Mouse (Mus musculus) forebrain, embryonic 15.5 days (tissue): ENCODE data around the gene Lins1. TPM values are rescaled to one million over a fixed set of nuclear protein-coding genes. Genes with fewer than 3 reads are reported as not detected.

Experiments
- ATAC-seq: fragments of 200-750 bp; cut with Nextera tagmentation; replicated peaks from 2 replicates; pipeline ENCODE4 v1.8.0; 2017; ENCODE audit warnings: mild to moderate bottlenecking, moderate TSS enrichment, moderate library complexity
- H3K27ac ChIP-seq: fragments of 300-500 bp; sonication (generic); replicated peaks from 2 replicates; pipeline ENCODE4 v1.5.1; 2015; ENCODE audit warnings: mild to moderate bottlenecking, inconsistent platforms
- H3K27me3 ChIP-seq: fragments of 300-500 bp; sonication (generic); 2 replicates; pipeline ENCODE4 v1.6.1; 2015; ENCODE audit warnings: inconsistent platforms
- H3K36me3 ChIP-seq: fragments of 300-500 bp; sonication (generic); 2 replicates; pipeline ENCODE4 v1.6.1; 2015; ENCODE audit warnings: mild to moderate bottlenecking, inconsistent platforms
- H3K4me1 ChIP-seq: fragments of 300-500 bp; sonication (generic); 2 replicates; pipeline ENCODE4 v1.6.1; 2015; ENCODE audit warnings: inconsistent platforms
- H3K4me2 ChIP-seq: fragments of 300-500 bp; sonication (generic); replicated peaks from 2 replicates; pipeline ENCODE4 v1.6.1; 2015; ENCODE audit warnings: mild to moderate bottlenecking, inconsistent platforms
- H3K4me3 ChIP-seq: fragments of 300-500 bp; sonication (generic); 2 replicates; pipeline ENCODE4 v1.5.1; 2015; ENCODE audit warnings: mild to moderate bottlenecking, inconsistent platforms
- H3K9ac ChIP-seq: fragments of 300-500 bp; sonication (generic); replicated peaks from 2 replicates; pipeline ENCODE4 v1.6.1; 2015; ENCODE audit warnings: mild to moderate bottlenecking, inconsistent platforms
- H3K9me3 ChIP-seq: fragments of 300-500 bp; sonication (generic); 2 replicates; pipeline ENCODE4 v1.6.1; 2016; ENCODE audit warnings: inconsistent platforms
- WGBS: fragments of 180-500 bp; shearing (Covaris S2); methylation state at CpG from one replicate; pipeline ENCODE4 v1.1.7; 2015; ENCODE audit warnings: mixed read lengths; 5-methylcytosine and 5-hydroxymethylcytosine counted together
- polyA plus RNA-seq: library from polyadenylated mRNA; unstranded; fragments of >200 nt; fragmentation: Nextera tagmentation; extraction: Ambion mirVana; gene quantifications from 2 replicates; pipeline ENCODE4 v1.2.1, GENCODE M21; 2015

Lins1 gene
- 21.4 and 24.1 TPM in 2 replicates for polyA plus RNA-seq

DNA sequence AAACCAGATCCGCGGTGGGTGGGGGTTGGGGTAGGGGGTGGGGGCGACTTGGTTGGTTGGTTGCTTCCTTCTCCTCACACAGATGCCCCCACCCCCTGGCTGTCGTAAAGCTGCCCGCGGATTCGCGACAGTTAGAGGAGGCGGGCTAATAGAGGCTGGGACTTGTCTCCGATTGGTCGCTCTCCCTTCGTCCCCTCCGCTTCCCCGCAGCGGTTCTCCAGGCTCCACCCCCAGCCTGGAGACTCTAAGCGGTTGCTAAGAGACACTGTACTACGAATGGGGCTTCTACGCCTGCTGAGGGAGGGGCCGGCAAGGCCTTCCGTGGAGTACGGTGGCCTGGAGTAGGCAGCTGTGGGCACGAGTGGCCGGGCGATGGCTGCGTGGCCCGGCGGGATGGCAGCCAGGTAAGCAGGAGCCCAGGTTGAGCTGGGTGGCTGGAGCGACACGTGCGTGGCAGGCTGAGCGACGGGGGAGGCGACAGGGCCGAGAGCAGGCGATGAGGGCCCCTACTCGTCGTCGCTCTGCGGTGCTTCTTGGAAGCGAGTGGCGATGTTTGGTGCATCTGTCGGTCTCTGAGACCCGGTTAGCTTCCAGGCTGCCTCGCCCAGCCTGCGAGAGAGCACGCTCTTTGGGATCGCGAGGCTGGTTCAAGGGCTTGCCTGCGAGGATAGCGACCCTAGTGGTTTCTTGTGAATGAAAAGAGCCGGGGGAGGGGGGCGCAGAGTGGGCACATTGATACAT lies at the start of gene Lins1:
TSS of gene Lins1 (plus strand) at position 270 of the 741 bp plus-strand sequence.
- H3K27ac ChIP-seq = peak within 1 kb of the TSS; percentile 95
- under 1% methylated on average over 52 of the region's 52 CpGs for WGBS
- no peaks in the 10 kb centered on the region for H3K36me3 ChIP-seq

DNA sequence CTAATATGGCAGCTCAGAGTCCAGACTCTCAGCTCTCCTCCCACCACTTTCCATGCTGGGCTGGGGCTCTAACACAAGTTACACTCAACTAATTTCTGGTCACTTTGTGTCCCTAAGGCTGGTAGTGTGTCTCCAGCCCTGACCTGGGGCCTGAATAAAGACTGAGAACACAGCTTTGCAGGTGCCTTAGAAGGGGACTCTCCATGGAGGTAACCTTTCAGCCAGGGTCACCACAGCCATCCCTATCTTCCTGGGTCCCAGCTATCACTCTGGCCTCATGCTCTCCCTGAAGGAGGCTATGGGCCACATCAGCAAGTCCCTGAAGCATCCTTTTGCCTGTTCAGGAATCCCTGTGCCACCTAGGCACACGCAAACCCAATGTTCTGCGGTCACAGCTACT lies 44.0 kb upstream of the Lins1 start:
- no peaks in the 10 kb centered on the region for H3K4me1 ChIP-seq
- H3K27me3 ChIP-seq = no peaks in the 10 kb centered on the region
- H3K36me3 ChIP-seq = no peaks in the 10 kb centered on the region
- H3K4me2 ChIP-seq = no peak overlapping the region
- no peak overlapping the region for H3K27ac ChIP-seq
- ATAC-seq = no peak
- no peaks in the 10 kb centered on the region for H3K9me3 ChIP-seq
- WGBS = 99% methylated on average over 2 of the region's 2 CpGs
- H3K4me3 ChIP-seq = no peak overlapping the region
- no peak overlapping the region for H3K9ac ChIP-seq

More for the DNA sequence above, at the start of gene Lins1:
- ATAC-seq = peak; percentile 99
- Histone ChIP-seq H3K27me3 (no peaks in the 10 kb centered on the region), H3K9me3 (no peaks in the 10 kb centered on the region), H3K9ac (peak within 1 kb of the TSS; percentile 79), H3K4me2 (peak within 1 kb of the TSS; percentile 69), H3K4me3 (peak within 1 kb of the TSS; percentile 86), H3K4me1 (peaks cover 24% of the 10 kb centered on the region)

DNA sequence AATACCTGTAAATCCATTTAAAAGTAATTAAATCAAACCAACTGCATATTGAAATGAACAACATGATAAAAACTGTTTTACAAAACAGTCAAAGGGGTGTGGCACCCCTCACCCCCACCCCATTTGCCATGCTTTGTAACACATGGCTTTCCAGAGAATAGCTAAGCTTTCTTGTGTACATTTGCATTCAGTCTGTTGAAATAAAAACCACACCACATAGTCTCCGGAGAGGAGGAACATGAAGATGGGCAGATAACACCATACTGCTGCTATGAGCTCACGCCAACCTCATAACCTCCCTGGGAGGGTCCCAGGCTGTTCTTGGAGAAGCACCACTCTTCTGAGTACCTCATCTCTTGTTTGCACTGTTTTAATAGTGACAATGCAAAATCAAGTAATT lies 40.5 kb upstream of the Lins1 start:
- no peaks in the 10 kb centered on the region for H3K4me1 ChIP-seq
- H3K27ac ChIP-seq = no peak overlapping the region
- WGBS = 95% methylated on average over 2 of the region's 2 CpGs
- H3K4me3 ChIP-seq = no peak overlapping the region
- H3K9ac ChIP-seq = no peak overlapping the region
- no peak overlapping the region for H3K4me2 ChIP-seq
- H3K9me3 ChIP-seq = no peaks in the 10 kb centered on the region
- 0 out of 2 replicates have a peak, but pooled peaks cover 3% of the 10 kb centered on the region for H3K36me3 ChIP-seq
- no peak for ATAC-seq
- H3K27me3 ChIP-seq = no peaks in the 10 kb centered on the region

DNA sequence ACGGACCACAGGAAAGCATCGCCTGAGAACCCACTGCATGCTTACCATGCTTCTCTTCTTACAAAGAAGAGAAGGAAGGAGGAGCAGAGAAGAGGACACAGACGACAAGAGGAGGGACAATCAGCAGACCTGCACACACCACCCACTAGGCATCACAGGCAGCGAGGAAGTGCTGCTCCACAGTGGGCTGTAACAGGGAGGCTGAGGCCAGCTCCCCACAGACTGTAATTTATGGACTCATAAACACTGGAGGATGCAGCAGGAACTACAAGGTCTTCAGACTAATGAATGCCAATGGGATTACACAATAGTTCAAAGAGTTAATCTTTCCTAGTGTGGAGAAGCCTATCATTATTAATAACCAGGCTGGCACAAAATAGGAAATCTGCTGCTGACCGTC lies 38.8 kb upstream of the Lins1 start:
- no peak for ATAC-seq
- 87% methylated on average over 5 of the region's 5 CpGs for WGBS

DNA sequence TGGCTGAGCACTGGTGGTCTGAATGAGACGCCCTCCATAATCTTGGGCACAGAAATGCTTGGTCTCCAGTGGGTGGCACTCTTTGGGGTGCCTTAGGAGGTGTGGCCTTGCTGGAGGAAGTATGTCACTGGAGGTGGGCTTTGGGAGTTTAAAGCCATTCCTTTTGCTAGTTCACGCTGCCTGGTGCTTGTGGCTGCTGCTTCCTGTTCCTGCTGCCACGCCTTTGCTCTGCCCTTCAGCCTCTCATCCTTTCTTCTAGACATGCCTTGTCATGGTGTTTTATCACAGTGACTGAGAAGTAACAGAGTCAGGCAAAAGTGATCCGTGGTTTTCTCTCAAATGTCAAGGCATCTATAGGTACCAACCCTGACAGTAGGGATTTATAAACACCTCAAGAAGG lies 37.5 kb upstream of the Lins1 start:
- WGBS = 89% methylated on average over 4 of the region's 4 CpGs
- H3K9ac ChIP-seq = no peak overlapping the region
- ATAC-seq = no peak

More for the DNA sequence above, 38.8 kb upstream of the Lins1 start:
- Histone ChIP-seq H3K9ac (no peak overlapping the region), H3K4me2 (no peak overlapping the region), H3K36me3 (0 out of 2 replicates have a peak, but pooled peaks cover 6% of the 10 kb centered on the region), H3K4me1 (no peaks in the 10 kb centered on the region), H3K27me3 (no peaks in the 10 kb centered on the region), H3K27ac (no peak overlapping the region), H3K4me3 (no peak overlapping the region), H3K9me3 (no peaks in the 10 kb centered on the region)

DNA sequence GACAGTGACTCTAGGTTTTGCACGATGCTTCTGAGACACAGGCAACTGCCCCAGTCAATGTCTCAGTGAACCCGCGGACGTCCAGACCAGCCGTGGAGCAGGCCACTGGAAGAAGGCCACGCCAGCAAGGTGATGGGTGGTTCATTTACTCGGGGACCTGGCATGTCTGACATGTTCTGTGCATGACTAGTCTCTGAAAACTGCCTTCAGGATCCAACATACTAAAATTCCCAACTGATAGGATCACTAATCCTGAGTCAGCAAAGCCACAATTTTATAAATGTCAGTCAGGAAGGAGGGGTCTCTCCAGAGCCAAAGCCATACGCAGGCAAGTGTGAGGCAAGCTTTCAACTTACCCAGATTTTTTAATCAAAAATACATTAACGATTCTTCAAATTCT lies 36.1 kb upstream of the Lins1 start:
- 92% methylated on average over 9 of the region's 9 CpGs for WGBS
- H3K4me2 ChIP-seq = no peak overlapping the region
- H3K27ac ChIP-seq = no peak overlapping the region
- no peaks in the 10 kb centered on the region for H3K4me1 ChIP-seq
- H3K4me3 ChIP-seq = no peak overlapping the region
- H3K27me3 ChIP-seq = no peaks in the 10 kb centered on the region
- H3K9me3 ChIP-seq = no peaks in the 10 kb centered on the region
- peaks cover 8% of the 10 kb centered on the region; the same call in 1 of the 2 replicates for H3K36me3 ChIP-seq
- no peak overlapping the region for H3K9ac ChIP-seq
- no peak for ATAC-seq

More for the DNA sequence above, 37.5 kb upstream of the Lins1 start:
- Histone ChIP-seq H3K36me3 (0 out of 2 replicates have a peak, but pooled peaks cover 6% of the 10 kb centered on the region), H3K4me2 (no peak overlapping the region), H3K9me3 (no peaks in the 10 kb centered on the region), H3K27me3 (no peaks in the 10 kb centered on the region), H3K4me3 (no peak overlapping the region), H3K27ac (no peak overlapping the region), H3K4me1 (no peaks in the 10 kb centered on the region)

DNA sequence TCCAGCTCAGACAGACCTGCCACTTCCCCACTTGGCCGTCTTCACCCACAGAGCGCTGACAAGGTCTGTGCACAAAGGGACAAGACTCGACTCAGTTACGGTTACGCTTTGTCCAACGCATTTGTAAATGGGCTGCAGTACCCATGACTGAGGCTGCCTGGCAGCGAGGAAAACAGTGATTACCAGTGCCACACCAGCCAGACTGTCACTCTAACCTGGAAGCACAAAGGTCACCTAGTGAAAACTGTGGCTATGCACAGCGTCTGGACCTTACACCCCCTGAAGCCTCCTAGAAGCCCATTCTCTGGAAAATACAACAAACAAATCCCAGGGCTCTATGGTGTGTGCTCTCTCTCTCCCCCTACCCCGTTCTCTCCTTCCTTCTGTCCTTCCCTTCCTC lies 34.2 kb upstream of the Lins1 start:
- no peaks in the 10 kb centered on the region for H3K9me3 ChIP-seq
- peaks cover 19% of the 10 kb centered on the region for H3K36me3 ChIP-seq
- H3K4me2 ChIP-seq = no peak overlapping the region
- H3K27me3 ChIP-seq = no peaks in the 10 kb centered on the region
- 75% methylated on average over 9 of the region's 9 CpGs for WGBS
- no peaks in the 10 kb centered on the region for H3K4me1 ChIP-seq
- H3K27ac ChIP-seq = no peak overlapping the region
- ATAC-seq = no peak
- H3K9ac ChIP-seq = no peak overlapping the region
- H3K4me3 ChIP-seq = no peak overlapping the region

DNA sequence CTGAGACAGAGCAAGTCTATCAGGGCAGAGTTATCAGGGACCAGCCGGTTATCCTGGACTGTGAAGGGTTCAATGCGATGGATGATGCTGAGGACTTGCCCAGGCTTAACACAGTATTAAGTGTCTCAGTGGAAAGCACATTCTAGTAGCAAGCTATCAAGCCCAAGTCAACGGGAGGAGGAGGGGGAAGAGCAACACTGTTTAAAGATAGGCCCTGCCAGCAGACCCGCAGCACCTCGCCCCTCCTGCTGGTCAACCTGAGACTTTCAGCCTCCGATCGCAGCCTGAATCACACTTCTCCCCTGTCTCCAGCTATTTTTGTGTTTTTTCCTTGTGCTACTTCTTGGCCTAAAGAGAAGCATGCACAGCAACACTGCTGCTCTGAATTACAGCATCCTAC lies 29.4 kb upstream of the Lins1 start:
- no peak overlapping the region for H3K4me2 ChIP-seq
- H3K4me3 ChIP-seq = no peak overlapping the region
- H3K27me3 ChIP-seq = no peaks in the 10 kb centered on the region
- H3K9me3 ChIP-seq = no peaks in the 10 kb centered on the region
- H3K36me3 ChIP-seq = peaks cover 13% of the 10 kb centered on the region
- no peak overlapping the region for H3K27ac ChIP-seq
- H3K4me1 ChIP-seq = no peaks in the 10 kb centered on the region
- WGBS = 75% methylated on average over 7 of the region's 7 CpGs
- no peak overlapping the region for H3K9ac ChIP-seq
- ATAC-seq = no peak

DNA sequence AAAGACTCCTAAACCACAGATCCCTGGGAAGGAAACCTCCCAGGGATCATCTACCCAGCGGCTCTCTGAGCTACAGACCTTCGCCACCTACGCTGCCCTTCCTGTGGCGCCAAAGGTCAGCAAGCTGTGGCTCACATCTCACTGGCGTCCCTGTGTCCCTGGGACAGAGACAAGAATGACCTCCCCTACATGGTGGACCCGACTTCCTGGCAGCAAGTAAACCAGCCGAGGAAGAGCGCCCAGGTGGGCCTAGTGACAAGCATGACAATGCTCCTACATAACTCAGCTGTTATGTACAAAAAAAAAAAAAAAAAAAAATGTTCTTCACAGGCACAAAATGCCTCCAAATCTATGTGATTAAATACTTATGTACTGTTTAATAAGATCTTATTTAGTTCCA lies 28.7 kb upstream of the Lins1 start:
- H3K4me3 ChIP-seq = no peak overlapping the region
- no peak for ATAC-seq
- H3K27ac ChIP-seq = no peak overlapping the region
- no peaks in the 10 kb centered on the region for H3K27me3 ChIP-seq
- no peak overlapping the region for H3K9ac ChIP-seq
- no peak overlapping the region for H3K4me2 ChIP-seq
- WGBS = 88% methylated on average over 8 of the region's 8 CpGs
- H3K9me3 ChIP-seq = no peaks in the 10 kb centered on the region
- no peaks in the 10 kb centered on the region for H3K4me1 ChIP-seq
- H3K36me3 ChIP-seq = peaks cover 13% of the 10 kb centered on the region

DNA sequence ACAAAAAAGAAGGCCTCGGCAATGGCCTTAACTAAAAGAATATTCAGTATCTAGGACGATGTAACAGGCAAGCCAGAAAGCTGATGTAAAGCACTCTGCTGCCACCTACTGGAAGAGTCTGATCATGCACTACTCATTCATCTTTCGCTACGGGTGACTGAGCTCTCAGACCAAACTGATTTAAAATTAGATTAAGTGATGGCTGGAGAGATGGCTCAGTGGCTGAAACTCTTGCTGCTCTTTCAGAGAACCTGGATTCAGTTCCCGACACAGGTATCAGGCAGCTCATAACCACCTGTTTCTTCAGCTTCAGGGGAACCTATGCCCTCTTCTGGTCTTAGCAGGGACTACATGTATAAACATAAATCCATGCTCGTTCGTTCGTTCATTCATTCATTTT lies 28.1 kb upstream of the Lins1 start:
- 0 out of 2 replicates have a peak overlapping the region, but pooled peaks have one; percentile 15 for H3K4me3 ChIP-seq
- H3K27me3 ChIP-seq = no peaks in the 10 kb centered on the region
- no peaks in the 10 kb centered on the region for H3K4me1 ChIP-seq
- ATAC-seq = peak; percentile 63
- no peaks in the 10 kb centered on the region for H3K9me3 ChIP-seq
- H3K27ac ChIP-seq = no peak overlapping the region
- 13% methylated on average over 8 of the region's 8 CpGs for WGBS
- H3K9ac ChIP-seq = no peak overlapping the region
- H3K36me3 ChIP-seq = peaks cover 13% of the 10 kb centered on the region
- H3K4me2 ChIP-seq = no peak overlapping the region

DNA sequence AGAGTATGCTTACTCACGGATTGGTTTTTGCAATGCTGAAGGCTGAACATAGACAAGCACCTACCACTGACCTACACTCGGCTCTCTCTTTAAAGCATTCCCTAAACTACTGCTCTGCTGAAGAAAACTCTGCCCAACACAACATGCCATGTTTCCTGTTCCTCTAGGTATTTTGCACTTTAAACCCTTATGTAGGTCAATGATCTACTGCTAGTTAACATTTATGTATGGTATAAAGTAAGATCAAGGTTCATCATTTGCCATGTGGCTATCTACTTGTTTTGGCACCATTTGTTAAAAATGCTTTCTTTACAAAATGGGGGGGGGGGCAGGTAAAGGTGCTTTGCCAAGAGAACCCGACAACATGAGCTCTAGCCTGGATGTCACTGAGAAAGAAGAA lies 26.1 kb upstream of the Lins1 start:
- no peak for ATAC-seq
- H3K9me3 ChIP-seq = peaks cover 8% of the 10 kb centered on the region; the same call in 1 of the 2 replicates

DNA sequence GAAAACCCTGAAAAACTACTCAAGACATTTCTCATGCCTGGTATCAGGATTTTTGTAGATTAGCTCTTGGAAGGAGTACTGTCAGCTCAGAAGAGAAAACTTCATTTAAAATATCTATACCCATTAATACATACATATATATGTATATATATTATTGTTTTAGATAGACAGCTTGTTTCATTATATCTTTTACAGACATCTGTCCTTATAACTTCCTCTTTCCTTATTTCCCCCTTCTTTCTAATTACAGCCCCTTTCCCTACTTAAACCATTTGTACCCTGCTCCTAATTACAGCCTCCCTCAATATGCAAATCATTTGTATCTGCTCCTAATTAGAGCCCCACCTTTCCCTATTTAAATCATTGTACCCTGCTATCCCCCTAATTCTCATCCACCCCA lies 22.6 kb upstream of the Lins1 start:
- H3K27ac ChIP-seq = no peak overlapping the region
- H3K27me3 ChIP-seq = no peaks in the 10 kb centered on the region
- H3K9ac ChIP-seq = no peak overlapping the region
- H3K4me2 ChIP-seq = no peak overlapping the region
- peaks cover 10% of the 10 kb centered on the region; the same call in 1 of the 2 replicates for H3K9me3 ChIP-seq
- H3K4me1 ChIP-seq = no peaks in the 10 kb centered on the region
- no peak for ATAC-seq
- no peak overlapping the region for H3K4me3 ChIP-seq
- H3K36me3 ChIP-seq = peaks cover 26% of the 10 kb centered on the region

More for the DNA sequence above, 26.1 kb upstream of the Lins1 start:
- Histone ChIP-seq H3K27me3 (no peaks in the 10 kb centered on the region), H3K27ac (no peak overlapping the region), H3K4me1 (no peaks in the 10 kb centered on the region), H3K4me2 (no peak overlapping the region), H3K36me3 (peaks cover 11% of the 10 kb centered on the region), H3K9ac (no peak overlapping the region), H3K4me3 (no peak overlapping the region)
- 89% methylated on average over 3 of the region's 3 CpGs for WGBS

DNA sequence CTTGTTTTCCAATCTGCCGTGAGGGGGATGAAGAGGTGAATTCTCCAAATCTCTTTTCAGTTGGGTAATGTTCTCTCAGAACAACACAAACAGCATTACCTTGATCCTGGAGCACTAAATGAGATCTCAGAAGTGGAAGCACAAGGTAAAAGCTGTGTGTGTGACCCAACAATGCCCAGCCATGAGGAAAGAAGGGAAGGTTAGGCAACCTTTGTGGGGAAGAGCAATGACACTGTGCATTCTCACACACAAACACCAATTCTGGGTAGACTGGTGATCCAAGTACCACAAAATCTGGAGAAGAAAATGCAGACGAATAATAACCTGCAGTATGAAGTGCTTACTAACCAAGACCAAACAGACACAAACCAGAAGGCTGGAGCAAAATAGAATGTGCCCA lies 13.9 kb upstream of the Lins1 start:
- H3K4me1 ChIP-seq = no peaks in the 10 kb centered on the region
- H3K27ac ChIP-seq = no peak overlapping the region
- H3K36me3 ChIP-seq = peaks cover 84% of the 10 kb centered on the region
- H3K9ac ChIP-seq = no peak overlapping the region
- 100% methylated on average over 2 of the region's 2 CpGs for WGBS
- ATAC-seq = no peak
- no peak overlapping the region for H3K4me2 ChIP-seq
- H3K27me3 ChIP-seq = no peaks in the 10 kb centered on the region
- H3K9me3 ChIP-seq = no peaks in the 10 kb centered on the region
- no peak overlapping the region for H3K4me3 ChIP-seq
